Mouse (Mus musculus) gastrocnemius, postnatal 36 days (tissue): ENCODE results near the gene Ppif. TPM values are rescaled to one million over a fixed set of nuclear protein-coding genes. Genes with fewer than 3 reads are reported as not detected.

ENCODE experiments used
- total RNA-seq, 2 experiments: library from RNA; stranded (reverse); gene quantifications; 2 replicates each; pipeline ENCODE4 v1.2.3; 2021

Gene Ppif
- total RNA-seq, 2 experiments from 2014 or later: 31.8 to 36.5 TPM

Other genes starting within 250 kb of the Ppif start
- gene Zmiz1, start 235.0 kb upstream of the Ppif start, total RNA-seq: 10 to 100 TPM; 24.3 to 27.2 TPM
- gene Zcchc24, start 74.9 kb downstream of the Ppif start, total RNA-seq: 10 to 100 TPM; 38.4 to 49.4 TPM
- gene Anxa11, start 148.0 kb downstream of the Ppif start, total RNA-seq: 10 to 100 TPM; 90.7 to 93.7 TPM
- gene Plac9a, start 208.9 kb downstream of the Ppif start, total RNA-seq: 1 to 10 TPM; 2.1 to 2.9 TPM
- under 1 TPM; 0.27 to 0.56 TPM for gene Tmem254a, start 233.5 kb downstream of the Ppif start, total RNA-seq
- not detected for gene Cphx1, start 244.2 kb downstream of the Ppif start, total RNA-seq